Mouse (Mus musculus) hindbrain, embryonic 11.5 days (tissue): ENCODE measurements at regions not wholly inside any gene's neighbourhood (a gene's known extent, or its start where the extent isn't known, plus 50 kb on each side); places are given as distances from the start of the nearest gene placed in this dataset.

Experiments used
- ATAC-seq: fragments of 200-750 bp; cut with Nextera tagmentation; 2 replicates; pipeline ENCODE4 v1.8.0; 2017; ENCODE audit warnings: mild to moderate bottlenecking, moderate TSS enrichment, moderate library complexity; ENCODE audit not compliant: low FRiP score
- DNase-seq: peaks from one replicate; pipeline ENCODE4 v3.0.0-alpha.2; 2015; ENCODE audit warnings: low spot score
- H3K27ac ChIP-seq: fragments of 300-500 bp; sonication (generic); 2 replicates; pipeline ENCODE4 v1.5.1; 2014; ENCODE audit warnings: mild to moderate bottlenecking, low read depth, low read length
- H3K27me3 ChIP-seq: fragments of 300-500 bp; sonication (generic); 2 replicates; pipeline ENCODE4 v1.6.1; 2014; ENCODE audit warnings: mild to moderate bottlenecking, low read length, moderate library complexity, mixed read lengths; ENCODE audit not compliant: control insufficient read depth, insufficient read depth
- H3K36me3 ChIP-seq: fragments of 300-500 bp; sonication (generic); 2 replicates; pipeline ENCODE4 v1.6.1; 2014; ENCODE audit warnings: mild to moderate bottlenecking, low read length, moderate library complexity, mixed read lengths; ENCODE audit not compliant: control insufficient read depth, insufficient read depth
- H3K4me1 ChIP-seq: fragments of 300-500 bp; sonication (generic); replicated peaks from 2 replicates; pipeline ENCODE4 v1.6.1; 2014; ENCODE audit warnings: low read length, mixed read lengths; ENCODE audit not compliant: control insufficient read depth, insufficient read depth
- H3K4me2 ChIP-seq: fragments of 300-500 bp; sonication (generic); replicated peaks from 2 replicates; pipeline ENCODE4 v1.6.1; 2014; ENCODE audit warnings: mild to moderate bottlenecking, low read depth, low read length
- H3K4me3 ChIP-seq: fragments of 300-500 bp; sonication (generic); 2 replicates; pipeline ENCODE4 v1.5.1; 2014; ENCODE audit warnings: low read depth, low read length
- H3K9ac ChIP-seq: fragments of 300-500 bp; sonication (generic); 2 replicates; pipeline ENCODE4 v1.6.1; 2014; ENCODE audit warnings: low read depth, low read length
- H3K9me3 ChIP-seq: fragments of 300-500 bp; sonication (generic); 2 replicates; pipeline ENCODE4 v1.6.1; 2016; ENCODE audit warnings: low read length; ENCODE audit not compliant: control insufficient read depth
- WGBS: fragments of 180-500 bp; shearing (Covaris S2); extraction: QIAGEN DNeasy Blood & Tissue Kit; methylation state at CpG from one replicate; pipeline ENCODE4 v1.1.7; 2014; 5-methylcytosine and 5-hydroxymethylcytosine counted together

DNA sequence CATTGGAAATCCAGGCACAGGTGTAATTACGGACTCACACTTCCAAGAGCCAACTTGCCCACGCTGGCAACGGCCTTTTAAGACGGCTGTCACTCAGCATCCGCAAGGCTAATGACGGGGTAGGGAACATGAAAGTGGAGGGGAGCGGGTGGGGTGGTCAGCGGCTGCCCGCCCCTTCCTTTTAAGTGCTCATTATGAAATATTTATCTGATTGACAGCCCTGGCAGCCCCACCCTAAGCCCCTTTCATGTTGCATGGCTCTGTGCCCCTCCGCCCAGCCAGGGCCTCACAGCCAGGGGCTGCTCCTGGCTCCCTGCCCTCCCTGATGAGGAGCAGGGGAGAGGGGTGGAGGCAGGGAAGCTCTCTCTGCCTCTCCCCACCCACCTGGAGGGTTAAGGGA, 150.9 kb downstream of the Bmp7 start:
- no peaks in the 10 kb centered on the region for H3K36me3 ChIP-seq
- 24% methylated on average over 10 of the region's 10 CpGs for WGBS
- no peak overlapping the region for H3K4me2 ChIP-seq
- no peaks in the 10 kb centered on the region for H3K4me1 ChIP-seq
- no peak overlapping the region for H3K4me3 ChIP-seq
- no peak overlapping the region for H3K9ac ChIP-seq
- no peak overlapping the region for H3K27ac ChIP-seq
- H3K27me3 ChIP-seq = peaks cover 27% of the 10 kb centered on the region; the same call in 1 of the 2 replicates
- DNase-seq (no peak), ATAC-seq (no peak)
- H3K9me3 ChIP-seq = no peaks in the 10 kb centered on the region

GRCm38 (mm10) chr2:172792555-172792954, 147.6 kb downstream of the Bmp7 start:
- 67% methylated on average over 10 of the region's 10 CpGs for WGBS
- no peak for DNase-seq

DNA sequence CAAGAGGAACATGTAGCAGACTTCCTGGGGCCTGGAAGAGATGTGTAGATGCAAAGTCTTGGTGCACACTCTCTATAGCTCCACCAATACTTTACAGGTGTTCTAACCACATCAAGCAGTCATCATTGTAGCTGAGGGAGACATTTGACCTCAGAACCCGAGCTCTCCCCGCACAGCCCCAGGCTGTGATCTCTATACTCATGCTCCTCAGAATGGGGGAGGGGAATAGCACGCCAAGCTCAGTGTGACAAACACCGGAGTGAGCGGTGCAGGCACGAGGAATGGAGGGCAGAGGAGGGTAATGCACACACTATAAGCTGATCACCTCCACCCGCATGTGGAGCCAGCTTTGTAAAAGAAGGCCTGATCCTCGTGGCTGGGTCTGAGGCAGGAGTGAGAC, 146.1 kb downstream of the Bmp7 start:
- no peak overlapping the region for H3K4me3 ChIP-seq
- no peaks in the 10 kb centered on the region for H3K4me1 ChIP-seq
- H3K27ac ChIP-seq = no peak overlapping the region
- no peak overlapping the region for H3K4me2 ChIP-seq
- 71% methylated on average over 8 of the region's 8 CpGs for WGBS
- H3K9me3 ChIP-seq = no peaks in the 10 kb centered on the region
- H3K36me3 ChIP-seq = no peaks in the 10 kb centered on the region
- DNase-seq = no peak
- no peak for ATAC-seq
- H3K9ac ChIP-seq = no peak overlapping the region
- H3K27me3 ChIP-seq = peaks cover 9% of the 10 kb centered on the region; the same call in 1 of the 2 replicates

More at GRCm38 (mm10) chr2:172792555-172792954, 147.6 kb downstream of the Bmp7 start:
- Histone ChIP-seq H3K4me2 (no peak overlapping the region), H3K9me3 (no peaks in the 10 kb centered on the region), H3K4me3 (no peak overlapping the region), H3K27ac (no peak overlapping the region), H3K36me3 (no peaks in the 10 kb centered on the region), H3K4me1 (no peaks in the 10 kb centered on the region), H3K27me3 (peaks cover 13% of the 10 kb centered on the region; the same call in 1 of the 2 replicates), H3K9ac (no peak overlapping the region)
- no peak for ATAC-seq

GRCm38 (mm10) chr2:172794771-172795170, 145.3 kb downstream of the Bmp7 start:
- Histone ChIP-seq H3K27me3 (peaks cover 2% of the 10 kb centered on the region; the same call in 1 of the 2 replicates), H3K27ac (no peak overlapping the region), H3K9ac (no peak overlapping the region), H3K9me3 (no peaks in the 10 kb centered on the region), H3K4me1 (no peaks in the 10 kb centered on the region; the same call in 1 of the 2 replicates), H3K4me3 (no peak overlapping the region), H3K36me3 (no peaks in the 10 kb centered on the region), H3K4me2 (no peak overlapping the region)
- ATAC-seq (no peak), DNase-seq (no peak)
- 83% methylated on average over 10 of the region's 10 CpGs for WGBS

GRCm38 (mm10) chr2:172796104-172796503, 144.0 kb downstream of the Bmp7 start:
- H3K4me2 ChIP-seq = no peak overlapping the region

GRCm38 (mm10) chr2:172796955-172797354, 143.2 kb downstream of the Bmp7 start:
- Histone ChIP-seq H3K4me3 (no peak overlapping the region), H3K9me3 (no peaks in the 10 kb centered on the region), H3K27ac (no peak overlapping the region), H3K4me1 (no peaks in the 10 kb centered on the region; the same call in 1 of the 2 replicates), H3K9ac (no peak overlapping the region), H3K27me3 (no peaks in the 10 kb centered on the region), H3K4me2 (no peak overlapping the region), H3K36me3 (no peaks in the 10 kb centered on the region)
- ATAC-seq = no peak
- WGBS = 22% methylated on average over 6 of the region's 6 CpGs
- DNase-seq = no peak

More at GRCm38 (mm10) chr2:172796104-172796503, 144.0 kb downstream of the Bmp7 start:
- no peaks in the 10 kb centered on the region for H3K9me3 ChIP-seq
- no peaks in the 10 kb centered on the region for H3K36me3 ChIP-seq
- no peak overlapping the region for H3K27ac ChIP-seq
- no peaks in the 10 kb centered on the region; the same call in 1 of the 2 replicates for H3K4me1 ChIP-seq
- ATAC-seq (no peak), DNase-seq (no peak)
- no peak overlapping the region for H3K4me3 ChIP-seq
- H3K27me3 ChIP-seq = no peaks in the 10 kb centered on the region
- 73% methylated on average over 6 of the region's 6 CpGs for WGBS
- no peak overlapping the region for H3K9ac ChIP-seq

- Histone ChIP-seq H3K4me1 (no peaks in the 10 kb centered on the region; the same call in 1 of the 2 replicates), H3K36me3 (no peaks in the 10 kb centered on the region), H3K9ac (no peak overlapping the region), H3K9me3 (no peaks in the 10 kb centered on the region), H3K4me2 (no peak overlapping the region), H3K27ac (no peak overlapping the region), H3K27me3 (no peaks in the 10 kb centered on the region), H3K4me3 (no peak overlapping the region)
- DNase-seq = no peak
- 30% methylated on average over 10 of the region's 10 CpGs for WGBS
- ATAC-seq = no peak
Observed at GRCm38 (mm10) chr2:172799951-172800350, 140.2 kb downstream of the Bmp7 start.

DNA sequence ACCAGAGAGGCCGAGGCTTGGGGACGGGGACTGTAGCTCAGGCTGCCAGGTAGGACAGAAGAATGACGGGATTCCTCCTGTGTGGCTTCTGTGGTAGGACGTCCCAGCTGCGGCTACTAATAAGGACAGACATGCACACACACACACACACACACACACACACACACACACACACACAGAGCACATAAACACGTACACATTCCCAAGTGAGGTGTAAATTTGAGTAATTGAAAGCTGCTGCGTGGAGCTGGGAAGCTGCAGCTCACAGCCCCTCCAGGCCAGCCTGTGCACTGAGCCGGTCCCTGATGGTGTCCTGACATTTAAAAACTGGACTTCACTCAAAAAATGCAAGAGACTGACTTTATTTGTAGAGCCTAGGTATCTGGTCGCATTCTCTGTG, 139.3 kb downstream of the Bmp7 start:
- DNase-seq (no peak), ATAC-seq (no peak)
- H3K9ac ChIP-seq = no peak overlapping the region
- no peak overlapping the region for H3K27ac ChIP-seq
- 57% methylated on average over 9 of the region's 9 CpGs for WGBS
- no peak overlapping the region for H3K4me2 ChIP-seq
- H3K27me3 ChIP-seq = no peaks in the 10 kb centered on the region
- H3K4me1 ChIP-seq = no peaks in the 10 kb centered on the region; the same call in 1 of the 2 replicates
- no peak overlapping the region for H3K4me3 ChIP-seq
- no peaks in the 10 kb centered on the region for H3K9me3 ChIP-seq
- H3K36me3 ChIP-seq = no peaks in the 10 kb centered on the region

DNA sequence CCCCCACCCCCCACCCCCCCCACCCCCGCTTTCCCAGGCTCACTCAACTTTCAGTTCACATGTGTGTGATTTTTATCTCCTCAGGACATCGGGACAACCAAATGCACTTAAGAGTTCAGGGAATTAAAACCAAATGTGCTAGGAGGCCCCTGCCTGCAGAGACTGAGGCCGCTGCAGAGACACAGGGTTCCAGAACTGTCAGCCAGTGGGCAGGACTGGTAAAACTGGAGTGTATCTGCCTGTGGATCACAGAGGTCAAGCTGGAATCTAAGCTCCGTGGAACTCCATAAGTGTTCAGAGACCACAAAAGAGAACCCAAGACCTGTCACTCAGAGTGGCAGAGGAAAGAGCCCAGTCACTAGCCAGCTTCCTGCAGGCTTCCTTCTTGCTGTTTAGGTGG, 138.3 kb downstream of the Bmp7 start:
- H3K4me3 ChIP-seq = no peak overlapping the region
- WGBS = 49% methylated on average over 3 of the region's 4 CpGs

More for the DNA sequence above, 138.3 kb downstream of the Bmp7 start:
- Histone ChIP-seq H3K36me3 (no peaks in the 10 kb centered on the region), H3K27ac (no peak overlapping the region), H3K9ac (no peak overlapping the region), H3K27me3 (no peaks in the 10 kb centered on the region), H3K9me3 (no peaks in the 10 kb centered on the region), H3K4me2 (no peak overlapping the region), H3K4me1 (no peaks in the 10 kb centered on the region; the same call in 1 of the 2 replicates)
- no peak for ATAC-seq
- DNase-seq = no peak
